Mouse (Mus musculus): ENCODE measurements around the gene Zfhx3.

The Zfhx3 gene

GRCm38 (mm10) chr8:108101978-108102865 is 159.8 kb downstream of the Zfhx3 start:
- DNase-seq, result no peak

DNA sequence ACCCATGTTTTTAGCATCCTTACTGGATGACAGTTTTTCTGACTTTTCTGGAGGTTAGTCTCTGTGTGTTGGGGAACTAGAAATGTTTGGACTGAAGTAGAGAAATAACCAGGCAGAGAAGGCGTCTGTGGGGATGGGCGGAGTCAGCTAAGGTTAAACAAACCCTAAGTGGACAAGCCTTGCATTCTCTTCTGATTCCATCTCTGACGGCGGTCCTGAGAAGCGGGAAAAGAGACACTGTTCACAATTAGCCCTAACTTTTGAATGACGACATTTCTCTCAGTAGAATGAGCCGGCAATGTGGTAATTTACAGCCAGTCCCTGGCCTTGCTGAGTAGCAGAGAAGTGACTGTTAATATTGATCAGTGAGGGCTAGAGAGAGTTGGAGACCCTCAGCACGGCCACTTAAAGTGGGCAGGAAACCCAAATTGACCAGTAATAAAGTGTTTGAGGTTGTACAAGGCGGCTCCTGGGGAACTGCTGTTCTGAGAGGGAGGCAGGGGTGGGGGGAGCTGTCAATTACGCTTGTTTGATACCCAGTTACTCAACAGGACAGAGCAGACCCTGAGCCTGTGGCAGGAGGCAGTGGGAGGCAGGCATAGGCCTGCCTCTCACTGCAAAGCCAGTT is 162.1 kb downstream of the Zfhx3 start:
- no peak for DNase-seq

GRCm38 (mm10) chr8:108125053-108125452 is 182.6 kb downstream of the Zfhx3 start:
- no peak for DNase-seq

DNA sequence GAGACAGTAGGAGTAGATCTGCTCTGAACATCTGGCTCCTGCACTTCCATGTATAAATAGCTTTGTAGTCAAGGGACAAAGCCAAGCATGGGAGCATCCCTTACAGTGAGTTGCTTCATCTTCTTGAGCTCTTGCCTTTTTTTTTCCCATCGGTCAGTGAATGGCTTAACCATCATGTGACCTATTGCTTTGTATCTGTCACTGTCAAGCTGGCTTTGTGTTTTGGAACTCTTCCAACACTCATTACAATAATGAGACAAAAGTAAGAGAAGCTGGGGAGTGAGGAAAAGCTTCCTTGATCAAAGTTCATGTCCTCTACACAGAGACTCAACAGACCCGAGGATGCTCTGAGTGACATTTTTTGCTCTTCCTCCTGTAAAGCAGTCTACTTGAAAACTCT is 183.0 kb downstream of the Zfhx3 start:
- DNase-seq, result no peak

GRCm38 (mm10) chr8:108146536-108146935 is 204.1 kb downstream of the Zfhx3 start:
- DNase-seq, result no peak

DNA sequence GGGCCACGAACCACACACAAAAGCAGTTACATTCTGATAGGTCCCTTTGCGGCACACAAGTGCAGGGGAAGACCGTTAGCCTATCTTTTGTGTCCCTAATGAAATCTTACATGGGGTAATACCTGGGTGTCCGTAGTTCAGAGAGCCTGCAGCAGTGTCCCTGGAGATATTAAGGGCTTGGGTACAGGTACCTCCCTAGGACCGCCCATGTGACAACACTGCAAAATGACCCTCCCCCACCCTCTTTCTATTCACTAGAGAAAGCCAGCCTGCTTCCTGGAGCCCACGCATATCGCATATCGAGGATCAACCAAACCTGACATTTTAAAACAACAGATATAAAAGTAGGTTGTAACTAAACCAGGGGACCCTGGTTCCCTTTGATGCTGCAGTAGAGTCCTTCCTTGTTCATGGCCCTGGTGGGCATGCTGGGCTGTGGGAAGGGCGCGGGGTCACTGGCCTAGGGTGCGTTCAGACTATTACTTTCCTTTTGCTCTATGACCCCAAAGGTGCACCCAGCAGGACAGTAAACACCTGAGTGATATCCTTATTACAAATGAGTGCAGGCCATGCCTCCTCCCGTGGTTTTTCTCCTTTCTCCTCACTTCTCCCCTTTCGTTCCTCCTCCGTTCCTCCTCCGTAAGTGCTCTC is 206.3 kb downstream of the Zfhx3 start:
- DNase-seq, result no peak

DNA sequence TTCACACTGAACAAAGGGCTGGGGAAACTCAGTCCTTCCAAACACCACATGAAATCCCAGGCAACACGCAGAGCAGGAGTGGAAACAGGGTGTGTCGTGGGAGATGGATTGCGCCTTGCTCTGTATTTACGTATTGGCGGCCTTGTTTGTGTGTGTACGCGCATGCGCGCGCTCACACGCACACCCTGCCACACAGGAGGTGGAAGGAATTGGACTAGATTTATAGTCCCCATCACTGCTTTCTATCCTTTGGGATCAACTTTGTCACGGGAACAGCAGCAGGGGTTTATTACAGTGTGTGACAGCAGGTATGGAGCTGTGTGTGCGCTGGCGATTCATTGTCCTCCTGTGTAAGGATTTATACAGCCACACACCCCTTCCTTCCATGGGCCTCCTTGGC is 228.4 kb downstream of the Zfhx3 start:
- no peak for DNase-seq

DNA sequence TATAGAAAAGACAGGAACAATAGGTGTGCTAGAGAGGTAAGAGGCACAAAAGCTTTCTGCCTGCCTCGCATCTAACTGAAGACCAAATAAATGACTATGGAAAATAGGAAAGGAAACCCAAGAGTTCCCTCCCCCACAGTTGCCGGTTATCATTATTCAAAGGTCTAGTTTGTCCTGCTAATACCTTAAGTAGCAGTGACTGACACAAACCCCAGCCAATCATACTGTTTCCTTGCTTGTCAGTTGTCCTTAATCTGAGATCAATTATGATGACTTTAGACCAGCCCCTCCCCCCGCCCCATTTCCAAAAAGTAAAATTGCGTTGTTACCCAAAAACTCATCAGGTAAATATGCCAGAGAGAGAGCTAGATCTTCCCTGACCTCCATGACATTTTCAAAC is 240.9 kb downstream of the Zfhx3 start:
- no peak for DNase-seq

DNA sequence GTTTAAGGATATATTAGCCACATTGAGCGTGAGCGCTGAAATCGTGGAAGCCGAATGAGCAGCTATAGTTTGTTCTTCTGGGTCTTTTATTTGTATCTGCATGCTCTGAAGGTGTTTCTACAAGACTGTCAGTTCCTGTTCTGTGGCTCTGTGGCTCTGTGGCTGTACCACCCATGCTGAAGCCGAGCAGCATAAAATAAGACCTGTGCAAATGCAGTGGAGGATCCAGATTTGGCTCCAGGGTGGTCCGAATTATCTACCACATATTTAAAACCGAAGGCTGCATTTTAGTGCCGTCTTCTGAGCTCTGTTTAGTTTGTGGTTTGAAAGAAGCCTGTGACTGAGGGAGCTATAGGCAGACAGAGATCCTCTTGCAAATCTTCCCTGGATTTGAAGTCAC is 241.5 kb downstream of the Zfhx3 start:
- DNase-seq, result no peak

GRCm38 (mm10) chr8:108186289-108186688 is 243.8 kb downstream of the Zfhx3 start:
- DNase-seq, result no peak

GRCm38 (mm10) chr8:108188044-108188443 is 245.6 kb downstream of the Zfhx3 start:
- no peak for DNase-seq

DNA sequence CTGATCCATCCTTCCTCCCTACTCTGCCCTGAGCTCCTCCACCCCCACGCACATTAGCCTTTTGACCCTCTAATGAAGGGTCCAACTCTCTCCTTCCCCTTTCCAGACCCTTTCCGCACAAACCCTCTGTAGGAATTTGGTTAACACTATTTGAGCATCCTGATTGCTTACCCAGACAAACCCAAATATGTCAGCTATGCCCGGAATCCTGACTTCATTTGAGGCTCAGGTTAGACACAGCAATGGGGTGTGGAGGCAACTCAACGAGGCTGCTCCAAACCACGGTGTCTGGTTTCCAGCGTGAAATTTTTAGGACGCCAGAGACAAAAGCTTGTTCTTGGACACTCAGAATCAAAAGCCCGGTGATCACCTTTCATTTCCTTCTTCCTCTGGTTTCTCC is 252.1 kb downstream of the Zfhx3 start:
- no peak for DNase-seq

DNA sequence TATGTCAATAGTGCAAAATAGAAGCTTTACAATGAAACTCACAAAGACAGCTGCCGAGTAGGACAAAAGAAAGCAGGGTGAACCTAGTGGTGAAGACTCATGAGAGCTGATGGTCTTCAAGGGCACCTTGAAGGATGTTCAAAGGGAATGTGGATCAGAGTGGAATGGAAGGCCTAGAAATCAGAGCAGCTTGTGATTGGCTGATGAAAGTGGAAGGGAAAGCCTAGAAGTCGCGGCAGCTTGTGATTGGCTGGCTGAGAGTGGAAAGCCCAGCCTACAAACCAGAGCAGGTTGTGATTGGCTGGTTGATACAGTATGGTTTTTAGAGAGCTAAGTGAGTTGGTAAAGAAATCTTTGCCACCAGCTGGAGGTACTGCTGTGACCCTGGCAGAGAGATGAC is 272.6 kb downstream of the Zfhx3 start:
- DNase-seq, result no peak

GRCm38 (mm10) chr8:108218171-108218840 is 275.9 kb downstream of the Zfhx3 start:
- no peak for DNase-seq

GRCm38 (mm10) chr8:108220511-108220910 is 278.1 kb downstream of the Zfhx3 start:
- DNase-seq, result no peak

- no peak for DNase-seq
Measured at GRCm38 (mm10) chr8:108222091-108222490, 279.6 kb downstream of the Zfhx3 start.

GRCm38 (mm10) chr8:108232326-108232725 is 289.9 kb downstream of the Zfhx3 start:
- no peak for DNase-seq

- no peak for DNase-seq
Measured at GRCm38 (mm10) chr8:108234481-108234880, 292.0 kb downstream of the Zfhx3 start.

DNA sequence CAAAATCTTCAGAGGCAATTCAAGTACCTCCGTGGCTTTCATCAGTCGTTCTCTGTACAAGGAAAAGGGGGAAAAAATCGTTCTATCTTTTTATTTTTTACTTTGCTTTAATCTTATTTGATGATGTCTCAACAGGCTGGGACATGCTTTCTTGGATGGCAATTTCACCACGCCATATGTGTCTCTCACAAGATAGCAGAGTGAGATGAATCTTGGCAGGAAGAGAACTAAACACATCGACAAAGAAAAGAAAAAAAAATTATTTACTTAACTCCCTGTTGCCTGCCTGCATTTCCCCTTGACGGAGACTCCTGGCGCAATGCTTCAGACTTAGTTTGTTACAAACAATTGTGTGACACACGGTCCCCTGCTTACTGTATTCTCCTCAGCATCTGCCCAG is 294.3 kb downstream of the Zfhx3 start:
- DNase-seq, result no peak

- no peak for DNase-seq
Measured at GRCm38 (mm10) chr8:108239531-108239930, 297.1 kb downstream of the Zfhx3 start.

GRCm38 (mm10) chr8:108241041-108241690 is 298.7 kb downstream of the Zfhx3 start:
- no peak for DNase-seq

- DNase-seq, result no peak
Measured at GRCm38 (mm10) chr8:108243270-108243669, 300.8 kb downstream of the Zfhx3 start.
